Mouse (Mus musculus): ENCODE data around the gene Slc10a7. TPM values are rescaled to one million over a fixed set of nuclear protein-coding genes. Genes with fewer than 3 reads are reported as not detected.
A peak's percentile ranks its signal among the peaks of the same experiment; 100 is the strongest.

Gene Slc10a7
- total and polyA plus RNA-seq, 3 experiments: 13.7 to 27.3 TPM; not detected in 1

- Histone ChIP-seq H3K36me3 (ENCODE audit: control insufficient read depth in 1 of 2, insufficient read depth in 2 of 2, low read length in 2 of 2) (no peaks in the 10 kb centered on the region), H3K4me3 (ENCODE audit: control insufficient read depth in 1 of 2, insufficient read depth in 1 of 2, low read depth in 2 of 2, low read length in 2 of 2) (peak overlapping the region; percentile 41 to 48), H3K9me3 (replicated peaks; ENCODE audit: insufficient read depth, low read length) (no peaks in the 10 kb centered on the region), H3K79me2 (ENCODE audit: control insufficient read depth, insufficient read depth, low read length, poor library complexity) (no peaks in the 10 kb centered on the region), H3K27ac (ENCODE audit: control insufficient read depth, low read depth, low read length) (no peak overlapping the region), H3K27me3 (ENCODE audit: control insufficient read depth in 1 of 2, insufficient read depth in 2 of 2, low read length in 2 of 2) (no peaks in the 10 kb centered on the region), H3K4me1 (ENCODE audit: control insufficient read depth in 1 of 2, insufficient read depth in 2 of 2, low read length in 2 of 2) (peaks cover 0 to 2% of the 10 kb centered on the region in 2 experiments; a peak in 1 of 4 replicates), H3K9ac (ENCODE audit: control insufficient read depth, low read depth, low read length, poor library complexity, severe bottlenecking) (peak overlapping the region; percentile 21)
- no peak for TF ChIP-seq ZNF384 (IDR thresholded peaks at IDR 0.05; ENCODE audit: low read depth, low read length)
- TF ChIP-seq SMC3 (IDR thresholded peaks at IDR 0.05; ENCODE audit: low read depth, low read length): peak; percentile 58
- TF ChIP-seq CHD2 (IDR thresholded peaks at IDR 0.05; ENCODE audit: low read length): no peak
- peak in 2 of 3 experiments; percentile 22 to 53; a peak in 3 of 6 replicates for TF ChIP-seq CTCF (IDR thresholded peaks at IDR 0.05 in 2 of 3, conservative IDR thresholded peaks at IDR 0.05 in 1 of 3; ENCODE audit: control insufficient read depth in 1 of 3, insufficient read depth in 1 of 3, low read depth in 2 of 3, low read length in 3 of 3, poor library complexity in 1 of 3, severe bottlenecking in 1 of 3)
- TF ChIP-seq MAZ (IDR thresholded peaks at IDR 0.05; ENCODE audit: low read depth, low read length): no peak
- no peak for TF ChIP-seq USF2 (IDR thresholded peaks at IDR 0.05; ENCODE audit: borderline replicate concordance in 1 of 2, insufficient read depth in 1 of 2, low read depth in 1 of 2, low read length in 2 of 2)
- TF ChIP-seq TAL1 (IDR thresholded peaks at IDR 0.05; ENCODE audit: low read length): no peak
- peak; percentile 77 for TF ChIP-seq RAD21 (IDR thresholded peaks at IDR 0.05; ENCODE audit: low read depth, low read length)
- no peak for TF ChIP-seq ETS1 (IDR thresholded peaks at IDR 0.05; ENCODE audit: low read depth, low read length)
- TF ChIP-seq ZC3H11A (IDR thresholded peaks at IDR 0.05; ENCODE audit: low read depth, low read length): peak; percentile 64
- TF ChIP-seq SIN3A (IDR thresholded peaks at IDR 0.05; ENCODE audit: low read length): no peak
- TF ChIP-seq UBTF (IDR thresholded peaks at IDR 0.05; ENCODE audit: borderline replicate concordance, insufficient read depth, low read depth, low read length): no peak
- TF ChIP-seq GABPA (IDR thresholded peaks at IDR 0.05; ENCODE audit: low read depth, low read length): no peak
- TF ChIP-seq MEF2A (IDR thresholded peaks at IDR 0.05; ENCODE audit: extremely low read depth, insufficient replicate concordance, low read depth, low read length, poor library complexity, severe bottlenecking): no peak
- no peak for TF ChIP-seq ZKSCAN1 (IDR thresholded peaks at IDR 0.05; ENCODE audit: low read depth, low read length)
- no peak for TF ChIP-seq MYB (IDR thresholded peaks at IDR 0.05; ENCODE audit: low read depth, low read length)
- no peak for TF ChIP-seq TCF12 (IDR thresholded peaks at IDR 0.05; ENCODE audit: low read depth, low read length)
- TF ChIP-seq TBP (IDR thresholded peaks at IDR 0.05; ENCODE audit: low read depth, low read length): no peak
- no peak for TF ChIP-seq MXI1 (IDR thresholded peaks at IDR 0.05; ENCODE audit: low read depth, low read length)
- TF ChIP-seq NELFE (IDR thresholded peaks at IDR 0.05; ENCODE audit: low read depth, low read length): no peak
- peak; percentile 37 for DNase-seq (ENCODE audit: low read depth, low spot score)
Measured at GRCm38 (mm10) chr8:78741965-78742364, 232.8 kb downstream of the Slc10a7 start.

GRCm38 (mm10) chr8:78742453-78742852 lies 233.3 kb downstream of the Slc10a7 start:
- Histone ChIP-seq H3K36me3 (ENCODE audit: control insufficient read depth in 1 of 2, insufficient read depth in 2 of 2, low read length in 2 of 2) (no peaks in the 10 kb centered on the region), H3K9me3 (replicated peaks; ENCODE audit: insufficient read depth, low read length) (no peaks in the 10 kb centered on the region), H3K27ac (ENCODE audit: control insufficient read depth, low read depth, low read length) (no peak overlapping the region), H3K4me1 (ENCODE audit: control insufficient read depth in 1 of 2, insufficient read depth in 2 of 2, low read length in 2 of 2) (peaks cover 0 to 2% of the 10 kb centered on the region in 2 experiments; a peak in 1 of 4 replicates), H3K79me2 (ENCODE audit: control insufficient read depth, insufficient read depth, low read length, poor library complexity) (no peaks in the 10 kb centered on the region), H3K27me3 (ENCODE audit: control insufficient read depth in 1 of 2, insufficient read depth in 2 of 2, low read length in 2 of 2) (no peaks in the 10 kb centered on the region), H3K9ac (ENCODE audit: control insufficient read depth, low read depth, low read length, poor library complexity, severe bottlenecking) (no peak overlapping the region), H3K4me3 (ENCODE audit: control insufficient read depth in 1 of 2, insufficient read depth in 1 of 2, low read depth in 2 of 2, low read length in 2 of 2) (no peak overlapping the region)
- no peak for TF ChIP-seq ZMIZ1 (IDR thresholded peaks at IDR 0.05; ENCODE audit: low read depth, low read length)
- TF ChIP-seq MEF2A (IDR thresholded peaks at IDR 0.05; ENCODE audit: extremely low read depth, insufficient replicate concordance, low read depth, low read length, poor library complexity, severe bottlenecking): no peak
- no peak for TF ChIP-seq KAT2A (conservative IDR thresholded peaks at IDR 0.05; ENCODE audit: low read depth, low read length)
- no peak for TF ChIP-seq ETS1 (IDR thresholded peaks at IDR 0.05; ENCODE audit: low read depth, low read length)
- TF ChIP-seq TAL1 (IDR thresholded peaks at IDR 0.05; ENCODE audit: low read length): no peak
- no peak for TF ChIP-seq E2F4 (IDR thresholded peaks at IDR 0.05; ENCODE audit: borderline replicate concordance, low read depth, low read length)
- TF ChIP-seq USF1 (IDR thresholded peaks at IDR 0.05; ENCODE audit: low read depth, low read length): no peak
- no peak for TF ChIP-seq POLR2AphosphoS5 (IDR thresholded peaks at IDR 0.05; ENCODE audit: borderline replicate concordance, low read depth, low read length)
- DNase-seq (ENCODE audit: low read depth, low spot score): no peak

All from MEL (cell line).